Mouse (Mus musculus) heart, embryonic 13.5 days (tissue): ENCODE measurements around the gene Klhl31. TPM values are rescaled to one million over a fixed set of nuclear protein-coding genes. Genes with fewer than 3 reads are reported as not detected.

Experiments used
- ATAC-seq: fragments of 200-750 bp; cut with Nextera tagmentation; 2 replicates; pipeline ENCODE4 v1.8.0; 2017; ENCODE audit warnings: moderate TSS enrichment; ENCODE audit not compliant: insufficient number of reproducible peaks, low FRiP score, low TSS enrichment; ENCODE audit errors: extremely low read depth
- H3K27ac ChIP-seq: fragments of 300-500 bp; sonication (generic); replicated peaks from 2 replicates; pipeline ENCODE4 v1.5.1; 2015; ENCODE audit warnings: moderate library complexity, mild to moderate bottlenecking, inconsistent platforms
- H3K27me3 ChIP-seq: fragments of 300-500 bp; sonication (generic); replicated peaks from 2 replicates; pipeline ENCODE4 v1.6.1; 2015; ENCODE audit warnings: mild to moderate bottlenecking, inconsistent platforms
- H3K36me3 ChIP-seq: fragments of 300-500 bp; sonication (generic); 2 replicates; pipeline ENCODE4 v1.6.1; 2015; ENCODE audit warnings: mild to moderate bottlenecking, inconsistent platforms
- H3K4me1 ChIP-seq: fragments of 300-500 bp; sonication (generic); 2 replicates; pipeline ENCODE4 v1.6.1; 2015; ENCODE audit warnings: inconsistent platforms
- H3K4me2 ChIP-seq: fragments of 300-500 bp; sonication (generic); 2 replicates; pipeline ENCODE4 v1.6.1; 2015; ENCODE audit warnings: inconsistent platforms, mild to moderate bottlenecking, moderate library complexity
- H3K4me3 ChIP-seq: fragments of 300-500 bp; sonication (generic); 2 replicates; pipeline ENCODE4 v1.5.1; 2015; ENCODE audit warnings: moderate library complexity, mild to moderate bottlenecking, inconsistent platforms
- H3K9ac ChIP-seq: fragments of 300-500 bp; sonication (generic); 2 replicates; pipeline ENCODE4 v1.6.1; 2015; ENCODE audit warnings: inconsistent platforms, mild to moderate bottlenecking, moderate library complexity
- H3K9me3 ChIP-seq: fragments of 300-500 bp; sonication (generic); 2 replicates; pipeline ENCODE4 v1.6.1; 2016; ENCODE audit warnings: inconsistent platforms
- WGBS: fragments of 180-500 bp; shearing (Covaris S2); methylation state at CpG from one replicate; pipeline ENCODE4 v1.1.7; 2015; ENCODE audit warnings: mixed read lengths; 5-methylcytosine and 5-hydroxymethylcytosine counted together
- polyA plus RNA-seq: library from polyadenylated mRNA; unstranded; fragments of >200 nt; fragmentation: Nextera tagmentation; extraction: Ambion mirVana; gene quantifications from 2 replicates; pipeline ENCODE4 v1.2.1, GENCODE M21; 2015

Klhl31 gene
- polyA plus RNA-seq, 1 experiment from 2014 or later, result 46.2 TPM

- H3K36me3 ChIP-seq, result no peaks in the 10 kb centered on the region
- H3K27ac ChIP-seq, result no peak overlapping the region
- no peak overlapping the region for H3K4me3 ChIP-seq
- H3K9ac ChIP-seq, result no peak overlapping the region
- H3K4me2 ChIP-seq, result no peak overlapping the region
- H3K9me3 ChIP-seq, result no peaks in the 10 kb centered on the region
- no peaks in the 10 kb centered on the region for H3K4me1 ChIP-seq
- H3K27me3 ChIP-seq, result no peaks in the 10 kb centered on the region
- no peak for ATAC-seq
- WGBS, result 66% methylated on average over 6 of the region's 6 CpGs
Observed at GRCm38 (mm10) chr9:77706515-77706914, 70.2 kb downstream of the Klhl31 start.

- no peak for ATAC-seq
- Histone ChIP-seq H3K4me2 (no peak overlapping the region), H3K9ac (no peak overlapping the region), H3K27me3 (no peaks in the 10 kb centered on the region), H3K36me3 (no peaks in the 10 kb centered on the region), H3K4me1 (no peaks in the 10 kb centered on the region), H3K9me3 (no peaks in the 10 kb centered on the region), H3K27ac (no peak overlapping the region), H3K4me3 (no peak overlapping the region)
- 77% methylated on average over 9 of the region's 9 CpGs for WGBS
Observed at GRCm38 (mm10) chr9:77707433-77708139, 71.3 kb downstream of the Klhl31 start.

- H3K4me2 ChIP-seq, result no peak overlapping the region
- 73% methylated on average over 5 of the region's 5 CpGs for WGBS
- no peak overlapping the region for H3K27ac ChIP-seq
- no peak overlapping the region for H3K4me3 ChIP-seq
- H3K27me3 ChIP-seq, result no peaks in the 10 kb centered on the region
- peaks cover 2% of the 10 kb centered on the region; the same call in 1 of the 2 replicates for H3K4me1 ChIP-seq
- no peaks in the 10 kb centered on the region for H3K36me3 ChIP-seq
- no peak for ATAC-seq
- H3K9ac ChIP-seq, result no peak overlapping the region
- no peaks in the 10 kb centered on the region for H3K9me3 ChIP-seq
Observed at GRCm38 (mm10) chr9:77708950-77709349, 72.7 kb downstream of the Klhl31 start.

Other genes with a start within 250 kb of the Klhl31 start
- gene Lrrc1, start 91.6 kb upstream of the Klhl31 start, polyA plus RNA-seq, result 12.6 and 13.0 TPM in 2 replicates
- gene Gclc, start 118.0 kb downstream of the Klhl31 start, polyA plus RNA-seq, result 7.6 and 8.3 TPM in 2 replicates